Mouse (Mus musculus) cortical plate, adult 2 months (tissue): Measurements from ENCODE around the gene Osgin1.

Experiments used
- CTCF ChIP-seq: fragments of 200-500 bp; IDR thresholded peaks from 2 replicates; pipeline ENCODE4 v1.5.1; 2011; ENCODE audit warnings: mild to moderate bottlenecking, control low read depth, low read length; ENCODE audit not compliant: insufficient read depth; ENCODE audit errors: extremely low read depth
- POLR2A ChIP-seq: fragments of 200-500 bp; IDR thresholded peaks from 2 replicates; pipeline ENCODE4 v1.6.1; 2011; ENCODE audit warnings: mild to moderate bottlenecking, low read length, control low read depth; ENCODE audit not compliant: insufficient read depth; ENCODE audit errors: extremely low read depth

GRCm38 (mm10) chr8:119449627-119450026 lies 15.7 kb downstream of the Osgin1 start:
- TF ChIP-seq CTCF = no peak
- no peak for TF ChIP-seq POLR2A
